Mouse (Mus musculus): Measurements from ENCODE around the gene Tmem117.
A peak's percentile ranks its signal among the peaks of the same experiment; 100 is the strongest.

The Tmem117 gene

DNA sequence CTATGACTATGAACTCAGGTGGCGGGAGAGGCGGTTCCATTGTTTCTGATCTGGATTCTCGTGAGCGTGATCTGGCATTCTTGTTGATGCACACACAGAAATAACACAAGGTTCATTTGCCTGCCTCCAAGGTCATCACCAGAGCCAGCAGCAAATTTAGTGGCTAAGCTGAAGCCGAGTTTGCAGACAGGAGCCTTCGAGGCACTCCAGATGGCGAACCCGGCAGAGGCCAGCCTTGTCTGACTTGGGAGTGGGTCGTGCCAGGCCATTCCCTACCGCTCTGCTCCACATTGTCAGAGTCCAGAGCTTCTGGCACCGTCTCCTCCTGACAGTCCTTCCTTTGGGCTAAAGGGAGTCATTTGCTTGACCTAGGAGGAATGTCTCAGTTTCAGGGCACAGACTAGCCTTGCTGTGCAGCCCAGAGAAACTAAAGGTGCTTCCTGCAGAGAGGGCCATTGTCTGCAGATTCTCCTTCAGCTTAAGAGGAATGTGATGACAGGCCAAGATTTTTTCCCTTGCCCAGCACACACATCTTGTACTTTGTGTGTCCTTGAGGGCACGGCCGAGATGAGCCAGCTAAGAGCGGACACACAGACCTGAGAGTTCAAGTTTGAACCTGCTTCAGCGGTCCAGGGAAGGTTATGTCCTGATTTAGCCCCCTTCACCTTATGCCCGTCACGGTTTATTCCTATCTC, 20.2 kb downstream of the Tmem117 start:
- DNase-seq, result no peak

DNA sequence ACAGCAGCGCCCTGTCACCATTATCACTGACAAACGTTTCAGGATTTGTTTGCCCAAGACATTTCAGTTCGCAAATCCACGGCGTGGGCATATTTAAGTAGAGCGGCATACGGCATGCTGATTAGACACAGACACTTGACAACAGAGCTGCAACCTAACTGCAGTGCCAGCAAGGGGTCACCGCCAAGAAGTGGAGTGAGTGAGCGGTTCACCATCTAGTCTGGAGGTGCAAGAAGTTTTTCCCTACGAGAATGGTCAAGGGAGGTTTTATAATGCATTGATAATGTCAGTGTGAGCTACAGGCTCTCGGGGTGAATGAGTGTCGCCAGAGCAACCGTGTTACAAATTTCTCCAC, 20.7 kb downstream of the Tmem117 start:
- no peak for DNase-seq

DNA sequence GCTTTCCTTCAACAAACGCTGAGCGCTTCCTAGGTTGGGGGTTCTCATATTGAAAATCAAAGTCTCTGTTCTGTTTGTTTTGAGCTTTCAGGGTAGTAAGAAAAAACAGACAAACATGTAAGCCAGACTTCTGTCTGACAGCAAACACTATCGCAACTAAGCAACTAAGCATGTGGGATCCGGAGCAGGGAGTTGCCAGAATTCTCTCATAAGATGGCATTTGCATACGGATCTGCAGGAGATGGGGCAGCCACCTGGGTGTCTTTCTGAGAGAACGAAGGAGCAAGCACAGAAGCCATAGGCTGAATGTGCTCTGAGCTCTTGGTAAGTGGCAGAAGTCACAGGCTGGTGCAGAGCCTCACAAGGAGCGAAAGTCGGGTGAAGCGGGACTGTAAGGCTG, 22.3 kb downstream of the Tmem117 start:
- DNase-seq, result no peak

DNA sequence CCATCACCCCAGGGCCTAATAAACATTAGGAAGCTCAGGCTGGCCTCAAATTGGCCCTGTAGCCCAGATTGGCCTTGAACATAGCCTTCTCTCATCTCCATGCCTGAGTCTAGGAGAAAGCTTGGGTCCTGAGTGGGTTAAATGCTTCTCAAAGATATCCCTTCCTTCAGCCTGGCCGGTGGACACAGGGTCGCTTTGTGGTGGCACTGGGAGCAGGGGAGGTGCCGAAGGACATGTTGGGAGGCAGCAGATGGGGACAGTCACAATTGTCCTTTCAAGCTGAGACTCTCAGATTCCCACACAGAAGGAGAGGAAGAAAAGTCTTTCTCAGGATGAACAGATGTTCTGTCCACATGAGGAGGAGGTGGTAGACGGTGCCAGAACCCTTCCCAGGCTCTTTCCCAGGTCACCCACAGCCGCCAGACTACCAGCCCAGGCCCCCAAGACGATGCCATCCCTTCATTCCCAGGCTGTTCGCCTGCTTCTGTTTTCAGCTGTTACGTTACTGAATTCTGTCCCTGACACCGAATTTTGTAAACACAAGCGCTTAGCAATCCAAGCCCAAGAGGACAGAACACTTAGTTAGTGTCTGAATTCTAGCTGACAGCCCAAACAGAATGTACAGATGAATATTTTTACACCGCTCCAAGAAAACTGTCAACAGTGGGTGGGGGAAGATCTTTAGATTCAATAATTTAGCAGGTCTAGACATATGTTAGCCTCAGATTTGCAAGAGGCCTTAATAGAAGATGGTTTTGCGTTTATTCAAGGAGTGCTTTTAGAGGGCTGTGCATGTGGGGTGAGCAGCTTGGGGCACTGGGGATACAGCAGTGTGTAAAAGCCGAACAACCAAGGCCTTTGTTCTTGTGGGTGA, 23.2 kb downstream of the Tmem117 start:
- no peak for DNase-seq

DNA sequence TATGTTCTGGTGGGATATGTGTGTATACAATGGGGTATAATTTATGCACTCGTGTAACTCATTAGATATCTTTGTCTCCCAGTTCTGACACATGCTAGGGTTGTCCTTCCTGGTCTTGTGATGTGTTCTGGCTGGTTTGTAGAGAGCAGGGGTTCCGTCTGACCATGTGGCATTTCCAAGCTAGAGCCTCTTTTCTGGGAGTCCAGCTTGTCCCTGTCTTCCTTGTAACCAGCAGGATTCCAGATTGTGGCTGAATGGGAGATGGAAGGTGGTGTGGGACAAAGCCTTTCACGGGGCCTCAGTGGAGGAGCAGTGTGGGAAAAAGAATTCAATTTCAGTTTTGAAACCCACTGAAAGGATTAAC, 23.8 kb downstream of the Tmem117 start:
- DNase-seq, result no peak

DNA sequence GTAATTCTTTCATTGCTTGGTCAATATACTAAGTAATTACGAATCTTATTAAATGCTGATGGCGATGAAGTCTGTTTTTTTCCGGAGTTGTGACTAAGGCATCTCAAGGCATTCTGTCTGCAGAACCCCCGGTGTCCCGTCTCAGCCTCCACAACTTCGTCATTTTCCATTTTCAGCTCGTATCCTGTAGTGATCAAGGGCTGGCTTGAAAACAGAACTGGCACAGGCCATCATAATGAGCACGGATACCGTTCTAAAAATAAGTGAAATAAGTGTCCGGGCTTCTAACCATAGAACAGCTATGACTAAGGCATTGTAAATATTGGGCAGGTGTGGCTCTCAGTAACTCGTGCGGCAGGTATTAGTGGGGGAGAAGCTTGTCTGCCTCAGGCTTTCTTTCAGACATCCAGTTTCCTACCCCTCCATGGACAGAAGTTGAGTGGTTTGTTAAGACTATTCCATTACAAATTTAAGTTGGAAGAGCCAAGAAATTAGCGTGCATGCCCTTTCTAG, 26.8 kb downstream of the Tmem117 start:
- DNase-seq, result no peak

DNA sequence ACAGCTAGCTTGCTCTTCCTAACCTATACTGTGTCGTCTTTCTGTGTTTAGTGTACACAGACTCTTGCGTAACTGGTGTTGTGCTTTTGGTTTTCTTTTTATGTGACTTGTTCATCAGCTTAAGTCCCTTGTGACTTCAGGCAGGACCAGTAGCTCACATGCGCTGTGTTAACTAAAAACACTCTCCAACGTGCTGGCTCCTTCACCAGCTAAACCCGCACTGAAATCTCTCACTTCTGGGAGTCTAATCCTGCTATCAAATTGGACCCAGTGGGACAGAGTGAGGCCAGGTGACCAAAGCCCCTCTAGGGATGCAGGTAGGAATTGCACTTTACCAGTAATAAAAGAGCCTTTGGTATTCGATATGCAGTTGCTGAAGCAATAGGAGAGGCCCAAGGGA, 28.9 kb downstream of the Tmem117 start:
- DNase-seq, result no peak

DNA sequence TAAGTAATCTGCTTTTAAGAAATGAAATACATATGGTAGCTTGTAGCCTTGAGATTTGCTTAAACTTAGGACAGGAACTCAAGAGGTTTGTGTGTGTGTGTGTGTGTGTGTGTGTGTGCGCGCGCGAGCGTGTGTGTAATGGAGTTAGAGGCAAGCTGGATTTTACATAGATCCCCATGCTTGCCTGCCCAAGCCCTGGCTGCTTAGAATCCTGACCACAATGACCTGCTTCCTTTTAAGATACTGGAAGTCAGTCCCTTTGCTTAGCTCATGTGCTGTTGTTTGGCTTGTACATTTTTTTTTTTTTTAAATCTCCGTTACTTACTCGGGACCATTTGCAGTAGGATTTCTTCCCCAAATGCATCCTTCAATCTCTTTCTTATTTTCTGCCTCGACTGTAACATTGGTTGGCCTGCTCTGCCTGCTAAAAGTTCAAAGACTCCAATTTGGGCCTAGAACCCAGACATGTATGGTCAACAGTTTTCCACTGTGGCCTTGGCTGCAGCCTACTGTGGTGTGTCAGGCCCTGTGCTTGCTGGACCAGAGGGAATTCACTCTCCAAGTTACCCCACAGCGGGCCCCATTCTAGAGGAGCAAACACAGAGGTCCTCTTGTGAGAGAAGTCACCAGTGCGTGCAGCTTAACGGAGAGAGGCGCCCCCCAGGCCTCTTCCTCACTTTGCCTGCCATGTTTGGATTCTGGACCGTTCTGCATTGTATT, 29.5 kb downstream of the Tmem117 start:
- DNase-seq, result no peak

DNA sequence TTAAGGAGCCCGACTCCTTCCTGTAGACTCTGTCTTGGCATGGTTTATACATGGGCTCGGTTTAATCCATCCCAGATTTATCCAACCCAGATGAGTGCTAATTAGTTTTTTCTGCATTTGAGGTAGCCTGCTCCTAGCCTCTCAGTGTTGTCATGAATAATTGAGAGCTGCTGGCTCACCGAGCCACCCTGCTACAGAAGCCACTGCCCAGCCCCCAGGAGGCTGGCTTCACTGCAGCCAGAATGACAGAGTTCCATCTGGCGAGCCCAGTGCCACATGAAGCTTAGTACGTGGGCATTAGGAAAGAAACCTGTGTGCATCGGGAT, 30.0 kb downstream of the Tmem117 start:
- no peak for DNase-seq

DNA sequence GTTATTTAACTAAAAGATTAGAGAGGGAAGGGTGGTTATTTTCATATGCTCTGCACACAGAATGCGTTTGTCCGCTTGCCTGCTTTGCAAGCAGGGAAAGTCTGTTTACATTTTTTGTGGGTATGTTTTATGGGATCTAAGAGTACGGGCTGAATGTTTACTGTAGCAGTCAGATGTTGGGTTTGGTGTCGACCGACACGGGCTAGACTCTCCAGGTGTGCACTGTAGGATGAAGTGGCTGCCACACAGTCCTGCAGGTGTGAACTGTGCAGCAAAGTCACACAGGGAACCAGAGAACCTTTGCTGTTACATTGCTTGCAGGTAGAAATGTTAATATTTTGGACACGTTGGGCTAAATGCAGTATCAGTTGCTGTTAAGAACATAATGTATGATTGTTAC, 31.9 kb downstream of the Tmem117 start:
- no peak for DNase-seq

DNA sequence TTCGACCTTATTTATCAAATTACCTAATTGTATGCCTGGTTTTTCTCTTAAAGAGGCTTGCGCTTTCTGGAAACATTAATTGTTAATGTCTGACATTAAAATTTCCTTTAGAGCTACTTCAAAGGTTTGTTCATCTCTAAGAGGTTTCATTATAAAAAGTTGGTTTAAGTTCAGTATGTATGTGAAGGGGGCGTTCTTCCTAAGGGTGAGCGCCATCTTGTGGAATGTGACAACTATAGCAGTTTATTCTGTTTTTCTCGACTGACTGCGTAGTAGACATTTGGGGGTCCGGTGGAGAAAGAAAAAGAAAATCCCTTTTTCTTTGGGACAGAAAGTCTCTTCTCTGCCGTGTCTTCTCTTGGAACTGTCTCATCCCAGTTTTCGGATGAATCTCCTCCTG, 32.4 kb downstream of the Tmem117 start:
- DNase-seq, result peak; percentile 24

DNA sequence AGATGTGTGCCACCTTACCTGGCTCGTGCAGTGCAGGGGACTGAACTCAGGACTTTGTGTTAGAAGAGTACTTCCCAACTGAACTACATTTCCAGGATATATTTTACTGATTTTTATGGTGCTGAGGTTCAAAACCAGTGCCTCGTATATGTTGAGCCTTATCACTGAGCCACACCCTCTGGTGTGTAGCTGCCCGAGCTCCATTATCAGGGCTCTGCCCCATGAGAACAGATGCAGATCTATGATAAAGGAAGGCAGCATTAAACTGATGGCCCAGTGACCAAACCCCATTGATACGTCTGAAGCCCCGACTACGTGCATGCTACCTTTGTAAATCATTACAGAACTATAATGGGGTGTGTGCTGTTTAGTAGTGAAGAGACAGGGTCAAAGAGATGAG, 35.6 kb downstream of the Tmem117 start:
- no peak for DNase-seq

DNA sequence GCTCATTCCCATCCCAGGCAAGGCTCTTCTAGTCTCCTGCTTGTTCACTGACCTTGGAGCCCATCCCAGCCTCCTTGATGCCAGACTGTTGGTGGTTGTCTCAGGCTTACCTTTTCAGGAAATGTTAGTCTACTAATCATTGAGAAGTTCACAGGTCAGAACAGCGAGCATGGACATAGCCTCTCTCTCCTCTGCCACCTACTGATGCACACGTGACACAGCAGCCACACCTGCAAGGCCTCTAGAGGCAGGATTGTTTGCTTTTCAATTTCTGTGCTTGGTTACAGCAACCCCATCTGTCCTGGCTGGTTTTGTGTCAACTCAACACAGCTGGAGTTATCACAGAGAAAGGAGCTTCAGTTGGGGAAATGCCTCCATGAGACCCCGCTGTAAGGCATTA, 52.1 kb downstream of the Tmem117 start:
- no peak for DNase-seq

DNA sequence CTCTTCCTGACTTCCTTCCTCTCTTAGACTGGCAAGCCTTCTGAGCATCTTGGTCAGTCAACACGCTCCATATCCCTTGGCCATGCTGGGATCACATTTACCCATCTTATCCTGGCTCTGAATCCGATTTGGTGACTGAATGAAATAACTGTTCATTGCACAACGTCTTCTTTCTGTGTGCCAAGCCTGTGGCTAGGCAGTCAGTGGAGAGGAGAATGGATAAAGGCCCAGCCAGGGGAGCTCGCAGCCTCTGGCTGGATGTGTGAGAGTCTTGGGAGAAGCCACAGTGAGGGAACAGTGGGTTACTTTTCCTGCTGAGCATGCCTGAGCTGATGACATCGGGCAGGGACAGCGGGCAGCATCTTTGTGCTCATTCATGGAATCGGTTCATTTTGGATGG, 55.2 kb downstream of the Tmem117 start:
- no peak for DNase-seq

DNA sequence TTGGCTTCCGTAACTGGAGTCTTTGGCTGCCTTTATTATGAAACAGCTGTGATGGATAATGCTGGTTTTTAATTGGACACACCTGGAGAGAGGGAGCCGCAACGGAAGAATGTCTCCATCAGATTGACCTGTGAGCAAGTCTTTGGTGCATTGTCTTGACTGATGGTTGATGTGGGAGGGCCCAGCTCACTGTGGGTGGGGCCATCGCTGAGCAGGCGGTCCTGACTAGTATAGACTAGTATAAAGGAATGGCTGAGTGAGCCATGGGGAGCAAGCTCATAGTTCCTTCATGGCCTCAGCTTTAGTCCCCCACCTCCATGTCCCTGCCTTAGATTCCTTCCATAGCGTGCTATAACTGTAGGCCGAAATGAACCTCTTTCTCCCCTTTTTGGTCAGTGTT, 58.1 kb downstream of the Tmem117 start:
- DNase-seq, result no peak

DNA sequence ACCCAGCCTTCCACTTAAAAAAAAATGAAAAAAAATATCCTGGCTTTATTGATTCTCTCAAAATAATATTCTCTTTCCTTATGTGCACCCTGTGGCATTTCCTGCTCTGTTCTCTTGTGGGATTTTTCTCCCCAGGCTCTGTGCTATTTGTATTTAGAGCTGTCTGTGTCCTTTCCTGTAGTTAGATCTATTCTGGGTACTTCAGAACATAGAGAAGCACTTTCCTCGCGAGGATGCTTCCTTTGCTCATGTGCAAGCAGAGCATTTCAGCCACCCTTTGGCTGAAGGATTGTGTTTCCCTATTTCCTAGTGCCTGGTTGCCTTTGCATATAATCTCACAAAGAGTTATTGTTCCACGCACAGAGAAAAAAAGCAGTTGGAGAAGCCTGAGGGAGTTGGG, 58.6 kb downstream of the Tmem117 start:
- DNase-seq, result no peak

DNA sequence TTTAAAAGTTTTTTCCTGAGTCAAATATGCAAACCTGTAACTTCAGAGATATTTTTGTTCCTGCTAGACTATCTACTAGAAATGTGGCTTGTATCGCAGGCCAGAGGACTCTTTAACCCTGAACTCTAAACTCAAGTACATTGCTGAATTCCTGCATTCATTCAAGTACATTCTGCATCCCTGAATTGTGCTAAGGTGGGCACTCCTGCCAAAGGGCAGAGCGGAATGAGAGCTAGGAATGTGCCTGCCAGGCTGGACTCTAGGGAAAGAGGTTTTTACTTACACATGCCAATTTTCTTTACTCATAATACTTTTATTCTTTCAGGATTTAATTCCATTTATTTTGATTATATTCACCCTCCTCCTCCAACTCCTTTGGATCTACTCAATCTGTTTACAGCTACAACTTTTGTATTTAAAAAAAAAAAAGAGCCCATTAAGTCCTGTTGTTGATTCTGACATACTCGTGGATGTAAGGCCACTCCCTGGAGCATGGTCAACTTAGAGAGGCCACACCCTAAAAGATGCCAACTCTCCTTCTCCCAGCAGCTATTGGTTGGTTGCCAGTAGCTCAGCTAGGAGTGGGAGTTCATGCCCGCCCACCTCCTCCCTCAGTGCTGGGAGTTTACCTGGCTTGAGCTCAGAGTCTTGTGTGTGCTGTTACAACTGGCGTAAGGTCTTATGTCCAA, 60.3 kb downstream of the Tmem117 start:
- no peak for DNase-seq

DNA sequence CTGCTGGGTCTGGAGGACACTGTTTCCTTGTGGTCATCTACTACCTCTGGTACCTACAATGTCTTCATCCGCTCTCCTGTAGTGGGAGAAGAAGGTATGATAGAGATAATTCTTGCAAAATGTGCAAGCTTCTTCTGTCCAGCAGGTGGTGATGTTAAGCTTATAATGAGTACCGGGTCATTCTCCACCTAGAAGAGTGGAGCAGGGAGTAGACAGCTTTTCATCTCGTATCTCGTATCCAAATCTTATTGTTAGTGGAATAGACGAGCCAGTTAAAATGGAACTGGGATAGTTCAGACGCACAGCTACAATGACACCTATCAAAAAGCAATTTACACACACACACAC, 60.8 kb downstream of the Tmem117 start:
- no peak for DNase-seq

DNA sequence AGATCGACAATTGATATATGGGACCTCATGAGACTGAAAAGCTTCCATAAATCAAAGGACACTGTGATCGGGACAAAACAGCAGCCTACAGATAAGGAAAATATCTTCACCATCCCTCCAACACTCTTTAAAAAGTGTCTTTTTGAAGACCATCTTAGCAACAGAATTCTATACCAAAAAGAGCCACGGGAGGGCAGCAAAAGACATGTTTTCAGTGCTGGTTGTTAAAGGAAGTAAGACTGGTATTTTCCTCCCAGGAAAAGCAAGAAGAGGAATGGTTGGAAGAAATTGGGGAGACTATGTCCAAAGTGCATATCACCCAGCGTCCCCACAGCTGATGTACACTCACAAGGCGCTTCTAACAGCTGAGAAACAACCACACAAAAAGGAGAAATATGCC, 93.7 kb downstream of the Tmem117 start:
- peak; percentile 8 for DNase-seq

DNA sequence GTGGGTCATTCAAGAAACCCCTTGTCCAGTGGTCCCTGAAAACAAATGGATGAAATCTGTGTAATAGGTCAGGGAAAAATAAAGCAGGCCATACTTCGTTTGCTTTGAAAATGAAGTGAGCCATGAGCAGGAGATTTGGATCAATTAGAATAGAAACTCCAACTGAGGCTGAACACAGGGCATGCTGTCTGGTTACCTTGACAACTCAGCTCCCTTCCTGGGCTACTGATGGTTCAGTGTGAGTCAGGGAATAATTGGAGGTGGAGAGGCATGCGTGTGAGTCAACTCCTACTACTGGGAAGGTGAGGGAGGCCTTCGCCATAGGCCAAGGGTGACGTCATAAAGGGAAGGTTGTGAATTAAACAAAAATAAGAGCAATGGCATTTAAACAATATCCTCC, 103.1 kb downstream of the Tmem117 start:
- DNase-seq, result no peak

DNA sequence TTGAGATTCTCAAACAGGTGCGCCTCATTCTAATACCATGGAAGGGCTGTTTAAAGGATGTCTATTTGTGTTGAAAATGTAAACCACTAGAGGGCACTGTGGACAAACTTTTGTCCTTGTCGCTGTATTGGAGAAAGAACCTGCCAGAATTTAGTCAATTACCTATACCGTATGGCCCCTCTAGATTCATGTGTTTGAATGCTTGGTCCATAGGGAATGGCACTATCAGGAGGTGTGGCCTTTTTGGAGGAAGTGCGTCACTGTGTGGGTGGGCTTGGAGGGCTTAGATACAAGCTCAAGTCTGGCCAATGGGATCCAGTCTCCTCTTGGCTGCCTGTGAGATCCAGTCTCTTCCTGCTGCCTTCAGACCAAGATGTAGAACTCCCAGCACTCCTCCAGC, 140.2 kb downstream of the Tmem117 start:
- DNase-seq, result no peak

DNA sequence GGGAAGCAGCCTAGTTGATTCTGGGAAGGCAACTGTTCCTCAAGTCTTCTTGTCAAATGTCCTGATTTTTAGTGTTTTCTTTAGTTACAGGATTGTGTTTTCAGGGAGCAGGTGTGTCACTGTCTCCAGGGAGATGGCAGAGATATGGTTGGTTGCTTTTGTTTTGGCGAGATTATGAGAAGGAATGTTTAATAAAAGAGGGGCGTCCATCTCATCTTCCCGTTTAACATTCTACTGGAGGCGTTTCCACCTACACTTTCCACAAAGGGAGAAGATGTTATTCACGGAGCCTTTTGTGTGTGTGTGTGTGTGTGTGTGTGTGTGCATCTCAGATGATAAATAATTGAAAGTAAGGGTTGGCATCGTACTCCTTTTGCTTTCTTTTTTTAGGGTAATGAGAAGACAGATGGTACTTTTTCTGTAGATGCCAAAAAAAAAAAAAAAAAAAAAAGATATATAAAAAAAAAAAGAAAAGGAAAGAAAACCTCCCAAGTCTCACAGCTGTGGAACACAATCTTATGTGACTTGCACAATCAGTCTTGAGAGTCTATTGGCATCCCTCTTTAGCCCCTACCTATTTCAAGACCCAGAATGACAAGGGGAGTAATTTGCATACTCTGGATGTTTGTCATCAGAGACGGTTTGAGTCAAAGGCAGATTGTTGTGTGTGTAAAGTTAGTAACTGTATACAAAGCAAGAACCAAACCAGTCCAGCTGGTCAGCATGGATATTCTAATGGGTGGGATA, 142.0 kb downstream of the Tmem117 start:
- no peak for DNase-seq

DNA sequence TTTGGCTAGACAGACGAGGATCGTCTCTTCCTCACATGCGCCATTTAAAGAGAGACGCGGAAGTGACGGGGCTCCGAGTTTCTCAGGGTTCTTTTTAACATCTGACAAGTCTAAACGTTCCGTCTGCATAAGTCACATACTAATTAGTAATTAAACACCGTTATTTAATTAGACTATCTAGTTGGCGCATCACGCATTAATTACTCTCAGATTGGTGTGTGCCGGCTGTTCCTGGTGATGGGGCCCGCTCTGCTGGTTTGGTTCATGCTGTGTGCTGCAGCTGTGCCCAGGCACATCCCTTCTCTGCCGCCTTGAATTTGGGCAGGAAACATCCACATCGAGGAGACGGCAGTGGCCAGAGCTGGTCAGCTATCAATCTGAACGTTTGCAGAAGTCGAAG, 142.7 kb downstream of the Tmem117 start:
- DNase-seq, result no peak
